Mouse (Mus musculus) liver, postnatal 0 days (tissue): ENCODE results near the gene Ppp4r4. TPM values are rescaled to one million over a fixed set of nuclear protein-coding genes. Genes with fewer than 3 reads are reported as not detected.

Experiments
- ATAC-seq: fragments of 200-750 bp; cut with Nextera tagmentation; 2 replicates; pipeline ENCODE4 v1.8.0; 2017; ENCODE audit warnings: mild to moderate bottlenecking, moderate library complexity
- DNase-seq: peaks from one replicate; pipeline ENCODE4 v3.0.0-alpha.2; 2016
- H3K27ac ChIP-seq: fragments of 300-500 bp; sonication (generic); 2 replicates; pipeline ENCODE4 v1.5.1; 2014; ENCODE audit warnings: antibody characterized with exemption, moderate library complexity, mild to moderate bottlenecking, low read depth
- H3K27me3 ChIP-seq: fragments of 300-500 bp; sonication (generic); 2 replicates; pipeline ENCODE4 v1.6.1; 2014; ENCODE audit warnings: low read length, control low read depth, mixed read lengths; ENCODE audit not compliant: insufficient read depth
- H3K36me3 ChIP-seq: fragments of 300-500 bp; sonication (generic); replicated peaks from 2 replicates; pipeline ENCODE4 v1.6.1; 2014; ENCODE audit warnings: mild to moderate bottlenecking, control low read depth, low read length, moderate library complexity, mixed read lengths; ENCODE audit not compliant: insufficient read depth
- H3K4me1 ChIP-seq: fragments of 300-500 bp; sonication (generic); 2 replicates; pipeline ENCODE4 v1.6.1; 2014; ENCODE audit warnings: antibody characterized with exemption, mild to moderate bottlenecking, control low read depth; ENCODE audit not compliant: insufficient read depth
- H3K4me2 ChIP-seq: fragments of 300-500 bp; sonication (generic); 2 replicates; pipeline ENCODE4 v1.6.1; 2014; ENCODE audit warnings: low read depth, mild to moderate bottlenecking, low read length, moderate library complexity, mixed read lengths
- H3K4me3 ChIP-seq: fragments of 300-500 bp; sonication (generic); 2 replicates; pipeline ENCODE4 v1.5.1; 2014; ENCODE audit warnings: low read depth, low read length
- H3K9ac ChIP-seq: fragments of 300-500 bp; sonication (generic); replicated peaks from 2 replicates; pipeline ENCODE4 v1.6.1; 2014; ENCODE audit warnings: mild to moderate bottlenecking, moderate library complexity
- H3K9me3 ChIP-seq: fragments of 300-500 bp; sonication (generic); 2 replicates; pipeline ENCODE4 v1.6.1; 2016; ENCODE audit warnings: mild to moderate bottlenecking, control low read depth, low read length, mixed read lengths
- CTCF ChIP-seq: sonication (generic); IDR thresholded peaks from 2 replicates; pipeline ENCODE4 v1.5.1; 2016; ENCODE audit warnings: antibody characterized with exemption, low read depth
- EP300 ChIP-seq: IDR thresholded peaks from 2 replicates; pipeline ENCODE4 v1.6.1; 2016; ENCODE audit warnings: antibody characterized with exemption, low read depth, mild to moderate bottlenecking
- WGBS: fragments of 180-500 bp; shearing (Covaris S2); extraction: QIAGEN DNeasy Blood & Tissue Kit; methylation state at CpG from one replicate; pipeline ENCODE4 v1.1.7; 2014; ENCODE audit not compliant: insufficient replicate concordance; 5-methylcytosine and 5-hydroxymethylcytosine counted together
- polyA plus RNA-seq: library from polyadenylated mRNA; unstranded; fragments of >200 nt; fragmentation: Nextera tagmentation; extraction: Ambion mirVana; gene quantifications from 2 replicates; pipeline ENCODE4 v1.2.1, GENCODE M21; 2015

Gene Ppp4r4
- polyA plus RNA-seq, 1 experiment from 2014 or later, result 1.1 TPM

DNA sequence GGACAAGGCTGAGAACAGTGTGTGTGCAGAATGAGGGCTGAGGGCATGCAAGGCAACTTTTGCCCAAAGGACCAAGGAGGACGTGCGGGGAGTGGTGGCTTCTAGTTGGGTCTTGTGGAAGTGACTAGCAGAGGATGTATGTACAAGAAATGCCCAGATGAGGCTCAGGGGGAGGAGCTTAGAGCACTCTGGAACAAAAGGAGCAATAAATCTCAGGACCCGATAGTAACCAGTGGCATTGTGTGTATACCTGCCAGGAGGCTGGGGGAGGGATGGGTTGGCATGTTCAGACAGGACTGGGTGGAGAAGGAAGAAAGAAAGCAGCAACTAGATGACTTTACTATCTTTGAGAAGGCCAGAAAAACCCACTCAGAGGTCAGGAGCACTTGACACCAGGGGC, 27.7 kb upstream of the Ppp4r4 start:
- ATAC-seq (no peak), DNase-seq (no peak)
- Histone ChIP-seq H3K36me3 (no peaks in the 10 kb centered on the region), H3K9ac (no peak overlapping the region), H3K9me3 (no peaks in the 10 kb centered on the region), H3K27ac (no peak overlapping the region), H3K4me3 (no peak overlapping the region), H3K4me2 (no peak overlapping the region), H3K27me3 (no peaks in the 10 kb centered on the region), H3K4me1 (no peaks in the 10 kb centered on the region)
- TF ChIP-seq EP300 (no peak), CTCF (no peak)
- WGBS, result 68% methylated on average over 3 of the region's 3 CpGs

DNA sequence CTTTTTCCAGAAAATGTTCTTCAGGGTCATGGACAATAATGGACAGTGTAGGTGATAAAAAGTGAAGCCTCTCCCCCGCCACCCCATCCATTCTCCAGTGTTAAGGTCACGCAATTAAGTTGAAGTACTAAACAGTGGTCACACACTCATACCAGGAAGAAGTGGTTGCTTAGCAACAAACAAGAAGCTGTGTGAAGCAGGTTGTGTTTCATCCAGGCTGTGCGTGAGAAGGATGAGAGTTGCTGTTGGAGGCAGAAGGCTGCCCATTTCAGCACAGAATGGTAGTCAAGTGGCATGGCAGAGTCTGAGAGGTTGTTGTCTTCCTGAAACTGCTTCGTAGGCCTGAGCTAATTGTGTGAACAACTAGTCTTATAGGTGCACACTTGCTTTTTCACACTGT, 23.7 kb upstream of the Ppp4r4 start:
- WGBS, result 66% methylated on average over 4 of the region's 4 CpGs
- TF ChIP-seq CTCF, result no peak
- no peak for TF ChIP-seq EP300
- Histone ChIP-seq H3K27ac (no peak overlapping the region), H3K4me2 (no peak overlapping the region), H3K4me1 (no peaks in the 10 kb centered on the region), H3K9ac (no peak overlapping the region), H3K4me3 (no peak overlapping the region), H3K36me3 (no peaks in the 10 kb centered on the region), H3K27me3 (no peaks in the 10 kb centered on the region), H3K9me3 (no peaks in the 10 kb centered on the region)
- ATAC-seq (no peak), DNase-seq (no peak)

DNA sequence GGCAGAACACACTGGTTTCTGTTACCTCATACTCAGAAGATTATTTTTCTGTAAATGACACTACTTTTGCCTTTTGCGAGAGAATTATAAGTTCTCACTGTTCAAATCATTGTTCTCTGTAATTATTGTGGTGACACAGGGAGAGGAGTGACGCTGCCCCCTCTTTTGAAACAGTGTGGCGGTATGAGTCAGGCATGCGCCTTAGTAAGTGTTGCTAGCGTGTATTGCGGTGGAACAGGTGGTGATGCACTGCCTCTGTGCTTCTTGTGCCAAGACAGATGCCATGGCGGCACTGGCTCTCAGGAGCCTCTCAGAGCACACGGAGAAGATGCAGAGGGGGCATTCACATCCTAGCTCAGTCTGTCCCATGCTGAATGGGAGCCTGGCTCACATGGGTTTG, 22.2 kb upstream of the Ppp4r4 start:
- Histone ChIP-seq H3K27me3 (no peaks in the 10 kb centered on the region), H3K36me3 (no peaks in the 10 kb centered on the region), H3K4me3 (no peak overlapping the region), H3K9ac (no peak overlapping the region), H3K4me2 (no peak overlapping the region), H3K4me1 (no peaks in the 10 kb centered on the region), H3K9me3 (no peaks in the 10 kb centered on the region), H3K27ac (no peak overlapping the region)
- WGBS, result 84% methylated on average over 8 of the region's 8 CpGs
- TF ChIP-seq CTCF, result no peak
- TF ChIP-seq EP300, result no peak
- DNase-seq, result no peak
- ATAC-seq, result no peak

- no peak for TF ChIP-seq CTCF
- no peak for TF ChIP-seq EP300
- Histone ChIP-seq H3K9ac (no peak overlapping the region), H3K4me1 (no peaks in the 10 kb centered on the region), H3K4me3 (no peak overlapping the region), H3K36me3 (no peaks in the 10 kb centered on the region), H3K4me2 (no peak overlapping the region), H3K9me3 (no peaks in the 10 kb centered on the region), H3K27me3 (no peaks in the 10 kb centered on the region), H3K27ac (no peak overlapping the region)
- DNase-seq, result no peak
- WGBS, result 43% methylated on average over 2 of the region's 2 CpGs
- no peak for ATAC-seq
These were observed 20.5 kb upstream of the Ppp4r4 start for GRCm38 (mm10) chr12:103511586-103511985.

DNA sequence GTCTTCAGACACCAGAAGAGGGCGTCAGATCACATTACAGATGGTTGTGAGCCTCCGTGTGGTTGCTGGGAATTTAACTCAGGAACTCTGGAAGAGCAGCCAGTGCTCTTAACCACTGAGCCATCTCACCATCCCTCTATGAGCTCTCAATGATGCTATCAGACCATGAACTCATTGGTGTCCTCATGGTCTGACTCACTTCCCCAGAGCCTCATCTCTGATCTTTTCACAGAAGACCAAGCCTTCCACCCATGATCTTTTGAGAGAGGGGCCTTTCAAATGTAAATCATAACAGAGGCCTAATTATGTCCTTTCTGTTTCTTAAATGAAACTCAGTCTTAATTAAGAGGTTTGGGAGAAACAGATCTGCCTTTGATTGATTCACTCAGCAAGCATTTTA, 19.0 kb upstream of the Ppp4r4 start:
- DNase-seq, result no peak
- TF ChIP-seq EP300 (no peak), CTCF (no peak)

DNA sequence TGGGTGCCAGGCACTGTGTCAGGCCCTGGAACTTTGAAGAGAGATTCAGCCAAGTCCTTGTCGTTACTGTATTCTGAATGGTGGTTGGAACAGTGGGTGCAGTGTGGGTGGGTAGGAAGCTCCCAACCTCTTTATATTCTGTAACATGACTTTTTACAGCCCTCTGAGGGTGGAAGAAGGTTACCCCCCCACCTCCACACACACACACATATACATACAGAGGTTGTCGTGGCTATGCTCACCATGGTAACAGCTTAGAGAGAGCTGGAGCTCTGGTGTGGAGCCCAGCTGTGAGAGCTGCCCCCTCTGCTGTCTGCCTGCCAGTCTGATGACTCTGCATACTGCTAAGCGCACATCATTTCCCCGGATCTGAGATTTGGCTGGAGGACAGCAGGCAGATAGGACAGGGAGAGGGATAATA, 18.6 kb upstream of the Ppp4r4 start:
- Histone ChIP-seq H3K36me3 (no peaks in the 10 kb centered on the region), H3K9me3 (no peaks in the 10 kb centered on the region), H3K27ac (no peak overlapping the region), H3K27me3 (no peaks in the 10 kb centered on the region), H3K4me3 (no peak overlapping the region), H3K9ac (no peak overlapping the region), H3K4me2 (no peak overlapping the region), H3K4me1 (no peaks in the 10 kb centered on the region)
- DNase-seq, result no peak
- WGBS, result 52% methylated on average over 4 of the region's 4 CpGs
- TF ChIP-seq EP300 (no peak), CTCF (no peak)
- ATAC-seq, result no peak

More for the DNA sequence above, 19.0 kb upstream of the Ppp4r4 start:
- no peaks in the 10 kb centered on the region for H3K4me1 ChIP-seq
- no peak overlapping the region for H3K4me2 ChIP-seq
- H3K27me3 ChIP-seq, result no peaks in the 10 kb centered on the region
- WGBS, result 81% methylated on average over 2 of the region's 2 CpGs
- ATAC-seq, result no peak
- no peak overlapping the region for H3K4me3 ChIP-seq
- H3K9me3 ChIP-seq, result no peaks in the 10 kb centered on the region
- H3K36me3 ChIP-seq, result no peaks in the 10 kb centered on the region
- no peak overlapping the region for H3K9ac ChIP-seq
- H3K27ac ChIP-seq, result no peak overlapping the region

- DNase-seq, result no peak
- Histone ChIP-seq H3K27ac (no peak overlapping the region), H3K4me1 (no peaks in the 10 kb centered on the region), H3K4me3 (no peak overlapping the region), H3K27me3 (no peaks in the 10 kb centered on the region), H3K4me2 (no peak overlapping the region), H3K36me3 (no peaks in the 10 kb centered on the region), H3K9me3 (no peaks in the 10 kb centered on the region), H3K9ac (no peak overlapping the region)
- no peak for ATAC-seq
- TF ChIP-seq CTCF, result no peak
- TF ChIP-seq EP300, result no peak
- WGBS, result 51% methylated on average over 3 of the region's 3 CpGs
These were observed 17.7 kb upstream of the Ppp4r4 start for GRCm38 (mm10) chr12:103514354-103514753.
